Comparison of ENCODE assay signal across 8 mouse cellular contexts in the genomic region with DNA sequence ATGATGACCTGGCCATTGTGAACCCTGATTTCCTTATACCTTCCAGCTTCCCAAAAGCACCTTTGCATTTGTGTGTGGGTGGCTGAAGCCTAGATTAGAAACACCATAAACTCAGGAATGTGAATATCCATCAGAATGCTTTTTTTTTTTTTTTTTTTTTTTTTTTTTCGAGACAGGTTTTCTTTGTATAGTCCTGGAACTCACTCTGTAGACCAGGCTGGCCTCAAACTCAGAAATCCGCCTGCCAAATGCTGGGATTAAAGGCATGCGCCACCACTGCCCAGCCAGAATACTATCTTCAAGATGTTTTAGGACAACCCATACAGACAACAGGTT. TPM values are rescaled to one million over a fixed set of nuclear protein-coding genes. Genes with fewer than 3 reads are reported as not detected.
DNase-seq lines count a peak whose midpoint lies in the region; ATAC-seq and TF ChIP-seq lines count a peak whose summit lies in the region.

No protein-coding gene starts in this region.

- no peaks in the 10 kb centered on the region for H3K9me3 ChIP-seq in kidney, embryonic 14.5 days (ENCODE audit: control insufficient read depth, low read length)
- no peaks in the 10 kb centered on the region for H3K9me3 ChIP-seq in hindbrain, embryonic 14.5 days (ENCODE audit: control insufficient read depth, low read length)
- H3K9me3 ChIP-seq in midbrain, embryonic 14.5 days (ENCODE audit: control insufficient read depth, low read length), result no peaks in the 10 kb centered on the region

- peak overlapping the region; percentile 87 for H3K4me3 ChIP-seq in kidney, embryonic 14.5 days (ENCODE audit: low read length)
- H3K4me3 ChIP-seq in bone marrow macrophage, adult 2 months (ENCODE audit: insufficient read depth, low read length), result peak overlapping the region; percentile 58
- H3K4me3 ChIP-seq in hindbrain, embryonic 14.5 days (replicated peaks; ENCODE audit: low read length), result peak overlapping the region; percentile 75
- peak overlapping the region; percentile 82 for H3K4me3 ChIP-seq in midbrain, embryonic 14.5 days (replicated peaks; ENCODE audit: low read depth, low read length)

- TF ChIP-seq POLR2A in bone marrow macrophage, adult 2 months (IDR thresholded peaks at IDR 0.05; ENCODE audit: borderline replicate concordance, low read depth, low read length), result no peak

- 16% methylated on average over 3 of the region's 3 CpGs for WGBS in kidney, embryonic 14.5 days
- 13% methylated on average over 3 of the region's 3 CpGs for WGBS in hindbrain, embryonic 14.5 days
- WGBS in midbrain, embryonic 14.5 days, result 28% methylated on average over 3 of the region's 3 CpGs

- DNase-seq in kidney, adult 9 months, result no peak
- DNase-seq in hindbrain, embryonic 14.5 days (ENCODE audit: low spot score), result no peak
- no peak for DNase-seq in midbrain, embryonic 14.5 days
- no peak for DNase-seq in embryo, embryonic 10.5 days (ENCODE audit: low spot score)
- DNase-seq in ovary, postnatal 14 days (ENCODE audit: low spot score), result no peak

- TF ChIP-seq CTCF in bone marrow macrophage, adult 2 months (IDR thresholded peaks at IDR 0.05; ENCODE audit: low read depth, low read length), result no peak

- H3K9ac ChIP-seq in kidney, embryonic 14.5 days (ENCODE audit: low read depth, low read length), result peak overlapping the region; percentile 91
- H3K9ac ChIP-seq in hindbrain, embryonic 14.5 days, result peak overlapping the region; percentile 80
- H3K9ac ChIP-seq in midbrain, embryonic 14.5 days (replicated peaks; ENCODE audit: low read length), result peak overlapping the region; percentile 80; the same call in 1 of the 2 replicates

- peak overlapping the region; percentile 98 for H3K27ac ChIP-seq in kidney, embryonic 14.5 days (ENCODE audit: low read depth, low read length)
- peak overlapping the region; percentile 72 for H3K27ac ChIP-seq in bone marrow macrophage, adult 2 months (ENCODE audit: insufficient read depth, low read depth, low read length)
- H3K27ac ChIP-seq in hindbrain, embryonic 14.5 days, result peak overlapping the region; percentile 93
- peak overlapping the region; percentile 93 for H3K27ac ChIP-seq in midbrain, embryonic 14.5 days (replicated peaks; ENCODE audit: low read depth, low read length)

- H3K4me1 ChIP-seq in kidney, embryonic 14.5 days (ENCODE audit: control insufficient read depth, insufficient read depth, low read length), result peaks cover 7% of the 10 kb centered on the region; the same call in 1 of the 2 replicates
- H3K4me1 ChIP-seq in bone marrow macrophage, adult 2 months (ENCODE audit: control insufficient read depth, insufficient read depth, low read length), result peaks cover 9% of the 10 kb centered on the region
- peaks cover 14% of the 10 kb centered on the region for H3K4me1 ChIP-seq in hindbrain, embryonic 14.5 days (replicated peaks; ENCODE audit: control insufficient read depth, insufficient read depth, low read length)
- peaks cover 7% of the 10 kb centered on the region for H3K4me1 ChIP-seq in midbrain, embryonic 14.5 days (ENCODE audit: control insufficient read depth, insufficient read depth, low read length)

- H3K27me3 ChIP-seq in kidney, embryonic 14.5 days (ENCODE audit: control insufficient read depth, insufficient read depth, low read length), result no peaks in the 10 kb centered on the region
- no peaks in the 10 kb centered on the region for H3K27me3 ChIP-seq in hindbrain, embryonic 14.5 days (ENCODE audit: control insufficient read depth, insufficient read depth, low read length)
- H3K27me3 ChIP-seq in midbrain, embryonic 14.5 days (ENCODE audit: control insufficient read depth, insufficient read depth, low read length), result no peaks in the 10 kb centered on the region

- ATAC-seq in kidney, embryonic 14.5 days (ENCODE audit: low FRiP score, low TSS enrichment), result peak; percentile 3; the same call in 1 of the 2 replicates
- ATAC-seq in hindbrain, embryonic 14.5 days (ENCODE audit: low FRiP score), result peak; percentile 6; the same call in 1 of the 2 replicates
- peak; percentile 1; the same call in 1 of the 2 replicates for ATAC-seq in midbrain, embryonic 14.5 days (ENCODE audit: low FRiP score, low TSS enrichment)
- ATAC-seq in erythroid progenitor cell, adult 5-6 weeks (replicated peaks; ENCODE audit: low FRiP score, poor library complexity, severe bottlenecking), result no peak

- H3K36me3 ChIP-seq in kidney, embryonic 14.5 days (ENCODE audit: control insufficient read depth, insufficient read depth, low read length), result no peaks in the 10 kb centered on the region
- no peaks in the 10 kb centered on the region for H3K36me3 ChIP-seq in hindbrain, embryonic 14.5 days (replicated peaks; ENCODE audit: control insufficient read depth, insufficient read depth)
- no peaks in the 10 kb centered on the region for H3K36me3 ChIP-seq in midbrain, embryonic 14.5 days (ENCODE audit: control insufficient read depth, insufficient read depth, low read length)

- peak overlapping the region; percentile 79 for H3K4me2 ChIP-seq in kidney, embryonic 14.5 days (replicated peaks; ENCODE audit: low read depth, low read length)
- H3K4me2 ChIP-seq in hindbrain, embryonic 14.5 days (replicated peaks), result peak overlapping the region; percentile 75
- H3K4me2 ChIP-seq in midbrain, embryonic 14.5 days (ENCODE audit: low read length), result peak overlapping the region; percentile 71

RNA-seq across cellular contexts. Expression of a gene that starts 0.9 kb away (rescaled TPM):
- 86.4 and 94.4 TPM in 2 replicates for polyA plus RNA-seq in kidney, embryonic 14.5 days (2014; fragmentation: Nextera tagmentation; extraction: Ambion mirVana)
- 70.8 and 88.9 TPM in 2 replicates for polyA plus RNA-seq in bone marrow macrophage, adult 2 months (2012; ENCODE audit: insufficient read depth, insufficient read length, missing spikeins)
- 89.0 and 89.4 TPM in 2 replicates for polyA plus RNA-seq in hindbrain, embryonic 14.5 days (2014; fragmentation: Nextera tagmentation; extraction: Ambion mirVana)
- 73.8 and 84.3 TPM in 2 replicates for polyA plus RNA-seq in midbrain, embryonic 14.5 days (2014; fragmentation: Nextera tagmentation; extraction: Ambion mirVana)
- 18.7 and 30.6 TPM in 2 replicates for total RNA-seq in erythroid progenitor cell, adult 5-6 weeks (2015; ENCODE audit: low replicate concordance)
- total RNA-seq in erythroid progenitor cell, adult 5-6 weeks (2017; ENCODE audit: low replicate concordance), result 9.8 and 31.8 TPM in 2 replicates

RNA-seq across cellular contexts. Expression of a gene that starts 25.1 kb away (rescaled TPM):
- polyA plus RNA-seq in kidney, embryonic 14.5 days (2014; fragmentation: Nextera tagmentation; extraction: Ambion mirVana), result 0.57 and 0.60 TPM in 2 replicates
- 96.5 and 106 TPM in 2 replicates for polyA plus RNA-seq in bone marrow macrophage, adult 2 months (2012; ENCODE audit: insufficient read depth, insufficient read length, missing spikeins)
- polyA plus RNA-seq in hindbrain, embryonic 14.5 days (2014; fragmentation: Nextera tagmentation; extraction: Ambion mirVana), result 0.31 and 0.74 TPM in 2 replicates
- polyA plus RNA-seq in midbrain, embryonic 14.5 days (2014; fragmentation: Nextera tagmentation; extraction: Ambion mirVana), result 0.15 and 0.37 TPM in 2 replicates
- 6.3 and 16.6 TPM in 2 replicates for total RNA-seq in erythroid progenitor cell, adult 5-6 weeks (2015; ENCODE audit: low replicate concordance)
- total RNA-seq in erythroid progenitor cell, adult 5-6 weeks (2017; ENCODE audit: low replicate concordance), result 6.3 and 14.6 TPM in 2 replicates

Comparison
In these comparisons a context has a peak if more than half of its experiments do, and no peak if none do; other contexts are left out.
1. RNA of a gene that starts 25.1 kb away (polyA plus RNA-seq): 96.5 to 106 TPM in bone marrow macrophage, adult 2 months; 0.57 to 0.60 TPM in kidney, embryonic 14.5 days, 0.15 to 0.37 TPM in midbrain, embryonic 14.5 days and 0.31 to 0.74 TPM in hindbrain, embryonic 14.5 days; every median in the first group is over 10 times any median in the second.
2. Peak in every context shown above with its lines, with median percentiles within 50 percentile points of each other: H3K27ac ChIP-seq, H3K4me2 ChIP-seq, H3K4me3 ChIP-seq and H3K9ac ChIP-seq.